Mouse (Mus musculus) bone marrow macrophage, adult 2 months (primary cell): ENCODE data around the gene Kdm2b.

Experiments
- CTCF ChIP-seq: IDR thresholded peaks from 2 replicates; pipeline ENCODE4 v1.5.1; 2012; ENCODE audit warnings: low read depth, mild to moderate bottlenecking, low read length, moderate library complexity
- POLR2A ChIP-seq: IDR thresholded peaks from 2 replicates; pipeline ENCODE4 v1.6.1; 2012; ENCODE audit warnings: mild to moderate bottlenecking, low read depth, low read length, borderline replicate concordance

- TF ChIP-seq CTCF = no peak
- TF ChIP-seq POLR2A = no peak
Measured at GRCm38 (mm10) chr5:123005716-123006592, 16.3 kb upstream of the Kdm2b start.
